Mouse (Mus musculus): Measurements from ENCODE around the gene B4galnt1.
"Not testable (repeated sequence)": the region's sequence is repeated elsewhere in the genome, so short reads cannot be mapped to it uniquely, and the experiment has no call there.

The B4galnt1 gene

DNA sequence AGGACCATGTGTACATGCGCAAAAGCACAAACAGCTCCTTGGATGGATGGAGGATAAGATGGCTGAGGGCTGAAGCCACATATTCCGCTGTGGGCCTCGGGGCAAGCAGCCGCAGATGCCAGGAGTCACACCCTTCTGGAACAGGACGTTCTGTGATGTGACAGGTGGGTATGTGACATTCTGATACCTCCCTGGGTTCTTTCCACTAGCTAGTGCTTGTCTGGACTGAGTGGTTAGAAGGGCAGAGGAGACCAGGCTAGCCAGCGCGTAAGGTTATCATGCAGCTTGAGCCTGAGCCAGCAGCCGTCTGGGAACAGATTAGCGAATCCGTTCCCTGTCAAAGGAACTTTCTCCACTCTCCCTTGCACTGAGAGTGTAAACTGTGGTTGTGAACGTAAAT, 24.1 kb upstream of the B4galnt1 start:
- no peak for DNase-seq (ENCODE audit: extremely low read depth, low read depth, low spot score)

DNA sequence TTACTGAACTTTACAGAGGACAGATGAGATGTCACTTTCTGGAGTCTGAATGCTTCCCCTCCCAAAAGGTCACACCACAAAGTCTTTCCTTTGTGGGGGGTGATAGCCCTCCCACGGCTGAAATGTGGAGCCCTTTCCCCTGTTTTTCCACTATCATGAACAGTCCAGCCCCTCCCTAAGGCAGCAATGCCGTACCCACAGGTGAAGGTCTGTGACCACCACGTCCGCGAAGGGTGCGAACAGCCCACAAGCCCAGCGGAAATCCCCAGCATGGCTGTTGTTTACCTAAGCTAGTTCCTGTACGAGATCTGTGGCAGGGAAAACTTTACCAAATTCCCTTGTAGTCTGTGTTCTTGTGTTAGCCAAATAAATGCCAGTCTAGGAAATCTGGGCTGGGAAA, 23.5 kb upstream of the B4galnt1 start:
- DNase-seq (ENCODE audit: extremely low read depth, low read depth, low spot score) = no peak

DNA sequence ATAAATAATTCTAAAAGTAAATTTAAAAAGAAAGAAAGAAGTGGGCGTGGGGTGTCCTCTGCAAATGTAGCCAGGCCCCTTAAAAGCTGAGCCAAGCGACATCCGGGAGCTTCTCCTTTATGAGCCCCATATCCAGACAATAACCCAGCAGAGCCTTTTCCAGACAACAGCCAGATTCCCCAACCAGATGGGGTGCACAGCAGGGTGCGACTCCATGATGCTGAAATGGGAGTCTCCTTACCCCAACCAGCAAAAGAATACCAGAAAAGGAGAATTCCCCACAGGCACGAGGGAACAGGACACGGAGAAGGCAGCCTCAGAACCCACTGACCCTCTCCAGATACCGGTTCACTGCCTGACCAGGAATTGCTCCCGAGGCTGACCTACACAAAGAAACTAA, 21.8 kb upstream of the B4galnt1 start:
- no peak for DNase-seq (ENCODE audit: extremely low read depth, low read depth, low spot score)

DNA sequence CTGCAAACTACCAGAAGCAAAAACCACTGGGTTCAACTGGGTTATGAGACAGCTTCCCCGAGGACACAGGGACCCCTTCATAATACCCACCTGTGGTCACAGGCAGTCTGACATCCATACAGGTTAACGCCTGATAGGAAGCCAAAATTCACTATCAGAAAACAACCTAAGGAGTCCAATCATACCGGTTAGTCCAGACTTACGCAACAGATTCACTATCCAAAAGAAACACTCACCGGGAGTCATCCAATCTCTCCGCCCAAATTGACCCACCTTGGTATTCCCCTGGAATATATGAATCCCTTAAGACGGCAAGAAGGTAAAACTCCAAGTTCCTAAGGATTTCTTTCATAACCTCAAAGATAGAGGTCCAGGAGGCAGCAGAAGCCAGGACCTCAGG, 20.5 kb upstream of the B4galnt1 start:
- DNase-seq (ENCODE audit: extremely low read depth, low read depth, low spot score) = peak; percentile 88

DNA sequence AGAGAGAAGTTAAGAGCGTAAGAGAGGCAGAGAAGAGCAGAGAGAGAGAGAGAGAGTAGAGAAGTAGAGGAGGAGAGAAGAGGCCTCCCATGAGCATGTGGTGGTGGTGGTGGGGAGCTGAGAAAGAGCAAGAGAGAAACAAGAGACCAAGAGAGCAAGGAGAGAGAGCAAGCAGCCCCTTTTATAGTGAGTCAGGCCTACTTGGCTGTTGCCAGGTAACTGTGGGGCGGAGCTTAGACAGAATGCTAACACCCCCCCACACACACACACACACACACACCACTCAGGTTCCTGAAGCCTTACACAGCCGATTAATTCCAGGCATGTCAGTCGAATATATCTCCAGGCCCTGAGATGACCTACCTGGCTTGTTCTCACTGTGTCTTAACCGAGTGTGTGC, 19.7 kb upstream of the B4galnt1 start:
- DNase-seq (ENCODE audit: extremely low read depth, low read depth, low spot score) = no peak

DNA sequence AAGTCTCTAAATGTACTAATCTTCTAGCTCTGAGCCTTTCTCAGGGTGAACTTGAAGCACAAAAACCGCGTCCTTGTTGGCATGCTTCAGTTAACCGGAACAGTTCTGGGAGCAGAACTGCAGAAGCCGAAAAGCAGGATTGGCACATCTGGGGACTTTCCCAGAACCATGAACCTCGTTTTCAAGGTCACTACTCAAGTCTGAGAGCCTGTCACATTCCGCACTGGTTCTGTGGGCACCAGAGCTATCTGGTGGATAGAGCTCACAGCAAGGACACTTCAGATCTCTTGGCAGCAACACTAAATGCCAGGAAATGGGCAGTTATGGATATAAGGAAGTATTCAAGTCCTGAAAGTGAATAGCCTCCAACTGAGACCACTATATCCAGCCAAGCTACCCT, 17.9 kb upstream of the B4galnt1 start:
- DNase-seq (ENCODE audit: extremely low read depth, low read depth, low spot score) = no peak

DNA sequence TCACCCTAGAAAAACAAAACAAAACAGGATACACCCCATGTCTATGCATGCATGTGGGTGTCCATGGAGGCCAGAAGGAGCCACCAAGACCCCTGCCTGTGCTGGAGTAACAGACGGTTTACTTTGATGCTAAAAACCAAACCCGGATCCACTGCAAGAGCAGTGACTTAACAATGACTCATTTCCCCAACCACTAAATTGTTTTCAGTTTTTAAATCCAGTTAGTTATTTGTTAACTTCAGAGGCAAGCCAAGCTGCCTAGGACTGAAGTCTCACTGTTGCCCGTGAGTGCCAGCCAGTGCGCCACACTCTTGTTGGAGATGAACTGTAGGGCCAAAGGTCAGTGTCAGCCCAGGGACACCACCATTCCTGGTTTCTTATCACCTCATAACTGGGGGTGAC, 14.6 kb upstream of the B4galnt1 start:
- DNase-seq (ENCODE audit: extremely low read depth, low read depth, low spot score) = no peak

DNA sequence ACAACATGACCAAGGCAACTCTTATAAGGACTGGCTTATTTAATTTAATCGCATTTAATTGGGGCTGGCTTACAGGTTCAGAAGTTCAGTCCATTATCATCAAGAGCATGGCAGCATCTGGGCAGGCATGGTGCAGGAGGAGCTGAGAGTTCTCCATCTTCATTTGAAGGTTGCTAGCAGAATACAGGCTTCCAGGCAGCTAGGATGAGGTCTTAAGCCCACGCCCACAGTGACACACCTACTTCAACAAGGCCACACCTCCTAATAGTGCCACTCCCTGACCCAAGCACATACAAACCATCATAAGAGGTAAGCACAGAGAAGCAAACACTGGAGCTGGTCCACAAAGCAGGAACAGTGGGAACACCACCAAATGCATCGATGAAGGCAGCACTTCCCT, 13.8 kb upstream of the B4galnt1 start:
- not testable (repeated sequence) for DNase-seq (ENCODE audit: extremely low read depth, low read depth, low spot score)

DNA sequence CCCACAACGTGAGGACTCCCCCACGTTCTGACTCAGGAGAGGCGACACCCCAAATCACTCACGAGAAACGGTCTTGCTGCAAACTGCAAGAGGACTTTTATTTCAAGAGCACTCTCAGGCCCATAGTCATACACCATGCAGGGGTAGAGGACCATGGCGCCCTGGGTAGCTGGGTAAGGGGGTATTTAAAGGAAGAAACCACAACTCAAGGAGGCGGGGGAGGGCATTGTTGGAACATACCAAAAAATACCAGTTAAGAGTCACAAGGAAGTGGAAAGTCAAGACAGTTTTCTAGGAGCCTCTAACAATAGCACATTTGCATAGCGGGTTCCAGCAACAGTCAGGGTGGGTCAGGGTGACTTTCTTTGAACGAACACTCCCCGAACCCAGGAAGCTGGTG, 12.5 kb upstream of the B4galnt1 start:
- DNase-seq (ENCODE audit: extremely low read depth, low read depth, low spot score) = not testable (repeated sequence)

DNA sequence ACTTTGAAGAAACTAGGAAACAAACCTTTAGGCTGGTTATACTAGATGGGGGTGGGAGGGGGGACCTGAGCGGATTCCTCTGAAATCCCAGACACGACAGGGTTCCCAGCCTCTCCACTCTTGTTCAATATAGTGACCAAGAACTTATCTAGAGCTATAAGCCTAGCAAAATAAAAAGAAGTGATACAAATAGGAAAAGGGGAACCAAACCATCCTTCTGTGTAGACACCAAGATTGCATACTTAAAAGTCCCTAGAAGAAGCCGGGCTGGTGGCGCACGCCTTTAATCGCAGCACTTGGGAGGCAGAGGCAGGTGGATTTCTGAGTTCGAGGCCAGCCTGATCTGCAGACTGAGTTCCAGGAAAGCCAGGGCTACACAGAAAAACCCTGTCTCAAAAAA, 11.7 kb upstream of the B4galnt1 start:
- no peak for DNase-seq (ENCODE audit: extremely low read depth, low read depth, low spot score)

DNA sequence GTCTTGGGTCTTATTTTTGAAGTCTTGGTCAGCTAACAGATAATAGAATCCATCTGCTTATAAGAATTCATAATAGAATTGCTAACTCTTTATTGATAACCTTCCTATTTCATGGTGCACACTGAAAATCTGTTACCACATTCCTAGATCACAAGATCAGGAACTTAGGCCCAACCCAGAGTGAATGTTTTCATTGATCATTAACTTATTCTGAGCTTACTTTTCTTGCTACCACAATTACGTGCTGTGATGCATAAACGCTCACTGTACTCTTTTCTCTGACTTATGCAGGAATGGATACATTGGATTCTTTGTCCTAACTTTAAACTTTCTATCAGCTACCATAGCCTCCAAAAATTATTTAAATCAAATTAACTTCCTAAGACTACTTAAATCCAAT, 10.8 kb upstream of the B4galnt1 start:
- no peak for DNase-seq (ENCODE audit: extremely low read depth, low read depth, low spot score)

DNA sequence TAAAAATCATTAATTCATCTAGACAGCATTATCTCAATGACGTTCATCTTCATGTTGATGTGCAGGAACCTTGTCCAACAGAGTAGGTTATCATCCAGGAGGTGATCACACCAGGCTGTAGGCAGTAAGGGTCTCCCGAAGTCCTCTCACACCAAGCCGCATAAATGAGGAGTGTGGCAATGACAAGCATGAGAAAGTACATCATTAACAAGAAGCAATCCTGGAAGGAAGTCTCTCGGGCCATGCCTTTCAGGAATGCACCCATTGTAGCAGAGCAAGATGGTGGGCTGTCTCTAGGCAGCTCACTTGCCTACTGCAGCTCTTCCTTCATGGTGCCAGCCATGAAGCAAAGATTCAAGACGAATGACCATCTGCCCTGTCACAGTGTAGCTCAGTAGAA, 10.4 kb upstream of the B4galnt1 start:
- DNase-seq (ENCODE audit: extremely low read depth, low read depth, low spot score) = no peak

DNA sequence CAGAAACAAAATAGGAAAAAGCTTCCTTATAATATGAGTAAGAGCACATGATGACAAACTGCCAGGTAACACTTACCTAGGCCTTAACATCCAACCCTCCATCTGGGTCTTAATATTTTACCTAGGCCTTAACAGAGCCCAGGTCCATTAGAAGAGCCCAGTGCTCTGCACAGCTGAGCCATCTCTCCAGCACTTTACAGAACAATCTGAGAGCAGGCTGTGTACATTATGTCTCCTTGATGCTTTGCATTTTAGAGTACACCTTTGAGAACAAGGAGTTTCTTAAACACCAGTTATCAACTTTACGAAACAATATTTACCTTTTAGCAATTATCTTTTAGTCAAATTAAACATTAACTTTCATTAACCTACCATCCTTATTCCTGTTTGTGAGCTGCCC, 8.9 kb upstream of the B4galnt1 start:
- DNase-seq (ENCODE audit: extremely low read depth, low read depth, low spot score) = no peak

DNA sequence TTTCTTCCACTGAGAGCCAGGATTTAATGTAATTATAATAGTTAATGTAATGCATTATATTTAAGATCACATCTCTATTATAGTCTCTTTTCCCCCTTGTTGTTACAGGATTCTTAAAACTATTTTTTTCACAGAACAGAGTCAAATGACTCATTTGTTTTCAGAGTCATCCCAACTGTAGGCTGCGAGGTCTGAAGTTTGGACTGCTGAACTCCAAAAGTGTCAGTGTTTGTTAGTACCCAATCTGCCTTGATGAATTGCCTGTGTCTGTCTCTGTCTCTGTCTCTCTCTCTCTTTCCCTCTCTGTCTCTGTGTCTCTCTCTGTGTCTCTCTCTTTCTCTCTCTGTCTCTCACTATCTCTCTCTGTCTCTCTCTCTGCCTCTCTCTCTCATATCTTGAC, 8.5 kb upstream of the B4galnt1 start:
- DNase-seq (ENCODE audit: extremely low read depth, low read depth, low spot score) = no peak

DNA sequence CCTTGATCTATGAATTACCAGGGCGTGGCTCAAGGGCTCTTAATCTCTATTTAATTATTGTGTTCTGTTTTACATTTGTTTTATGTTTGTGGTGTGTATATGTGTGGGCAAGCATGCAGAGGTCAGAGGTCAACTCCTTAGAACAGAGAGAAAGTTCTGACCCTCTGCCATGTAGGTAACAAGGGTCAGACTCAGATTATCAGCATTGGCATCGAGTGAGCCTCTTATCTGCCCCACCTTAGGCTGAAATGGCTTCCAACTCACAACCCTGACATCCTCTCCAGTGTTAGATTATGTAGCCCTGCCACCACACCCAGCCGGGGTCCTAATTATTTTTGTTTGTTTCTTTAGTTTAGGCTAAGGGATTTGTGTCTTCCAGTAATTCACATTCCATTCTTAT, 6.6 kb upstream of the B4galnt1 start:
- no peak for DNase-seq (ENCODE audit: extremely low read depth, low read depth, low spot score)

DNA sequence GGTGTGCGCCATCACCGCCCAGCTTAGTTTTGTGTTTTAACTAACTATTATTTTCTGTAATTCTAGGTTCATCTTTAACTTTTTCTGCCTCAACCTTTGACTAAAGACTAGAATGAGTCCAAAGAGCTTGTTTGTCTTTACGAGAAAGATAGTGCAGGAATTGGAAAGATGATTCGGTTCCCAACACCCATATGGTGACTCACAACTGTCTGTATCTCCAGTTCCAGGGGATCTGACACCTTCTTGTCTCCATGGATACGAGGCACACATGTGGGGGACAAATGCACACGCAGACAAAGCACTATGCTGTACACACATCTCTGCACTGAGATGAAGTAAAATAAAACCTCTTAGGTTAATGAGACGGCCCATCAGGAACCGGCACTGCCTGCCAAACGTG, 4.9 kb upstream of the B4galnt1 start:
- no peak for DNase-seq (ENCODE audit: extremely low read depth, low read depth, low spot score)

DNA sequence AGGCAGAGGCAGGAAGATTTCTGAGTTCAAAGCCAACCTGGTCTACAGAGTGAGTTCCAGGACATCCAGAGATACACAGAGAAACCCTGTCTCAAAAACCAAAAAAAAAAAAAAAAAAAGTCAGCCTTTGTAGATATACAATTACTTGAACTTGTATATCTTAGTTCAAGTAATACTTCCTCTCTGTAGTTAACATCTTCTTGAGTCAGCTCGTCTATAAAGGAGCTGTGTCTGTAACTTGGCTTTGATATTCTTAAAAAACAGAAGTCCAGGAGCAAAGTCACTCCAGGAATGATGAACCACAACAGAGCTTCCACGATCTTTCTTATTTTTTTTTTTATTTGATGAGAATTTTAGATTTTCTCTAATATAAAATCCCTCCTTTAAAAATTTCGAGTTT, 4.3 kb upstream of the B4galnt1 start:
- DNase-seq (ENCODE audit: extremely low read depth, low read depth, low spot score) = no peak

DNA sequence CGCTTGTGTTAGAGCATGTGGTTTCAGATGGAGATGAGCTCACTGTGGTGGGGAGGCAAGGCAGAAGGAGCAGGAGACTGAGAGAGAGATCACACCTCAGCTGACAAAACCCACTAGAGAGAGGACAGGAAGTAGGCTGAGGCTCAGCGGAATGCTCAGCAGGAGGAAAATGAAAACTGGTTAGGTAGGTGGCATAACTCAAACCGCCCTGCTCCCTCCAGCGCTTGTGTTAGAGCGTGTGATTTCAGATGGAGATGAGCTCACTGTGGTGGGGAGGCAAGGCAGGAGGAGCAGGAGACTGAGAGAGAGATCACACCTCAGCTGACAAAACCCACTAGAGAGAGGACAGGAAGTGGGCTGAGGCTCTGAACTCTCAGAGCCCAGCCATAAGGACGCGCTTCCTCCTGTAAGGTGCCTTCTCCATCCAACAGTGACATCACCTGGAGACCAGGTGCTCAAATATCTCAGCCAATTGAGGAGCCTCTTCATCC, 2.2 kb upstream of the B4galnt1 start:
- DNase-seq (ENCODE audit: extremely low read depth, low read depth, low spot score) = not testable (repeated sequence)

DNA sequence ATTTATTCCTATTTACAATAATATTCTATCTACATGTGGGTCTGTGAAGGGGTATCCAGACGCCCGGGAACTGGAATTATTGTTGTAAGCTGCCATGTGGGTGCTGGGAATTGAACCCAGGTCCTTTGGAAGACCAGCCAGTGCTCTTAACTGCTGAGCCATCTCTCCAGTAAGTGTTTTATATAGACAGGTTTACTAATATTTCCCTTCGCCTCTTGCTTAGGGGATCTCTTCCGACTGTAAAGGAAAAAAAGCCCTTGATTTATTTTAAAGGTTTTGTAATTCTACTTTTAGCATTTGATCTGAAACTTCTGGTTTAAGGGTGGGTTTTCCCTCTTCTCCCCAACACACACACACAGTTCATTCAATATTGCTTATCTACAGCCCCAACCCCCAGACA, 835 bp upstream of the B4galnt1 start:
- no peak for DNase-seq (ENCODE audit: extremely low read depth, low read depth, low spot score)

DNA sequence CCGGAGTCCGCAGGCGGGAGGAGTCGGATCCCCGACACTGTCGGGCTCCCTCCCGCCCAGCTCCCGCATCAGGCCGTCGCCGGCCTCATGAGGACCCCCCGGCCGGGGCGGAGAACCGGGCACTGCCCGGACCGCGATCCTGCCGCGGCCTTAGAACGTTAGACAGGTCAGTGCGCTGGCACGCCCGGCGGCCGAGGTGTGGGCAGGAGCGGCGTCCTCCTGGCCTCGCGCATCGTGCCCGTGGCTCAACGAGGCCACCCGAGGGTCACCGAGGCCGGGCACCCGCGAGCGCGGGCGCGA, 279 bp downstream of the B4galnt1 start:
- no peak for DNase-seq (ENCODE audit: extremely low read depth, low read depth, low spot score)

DNA sequence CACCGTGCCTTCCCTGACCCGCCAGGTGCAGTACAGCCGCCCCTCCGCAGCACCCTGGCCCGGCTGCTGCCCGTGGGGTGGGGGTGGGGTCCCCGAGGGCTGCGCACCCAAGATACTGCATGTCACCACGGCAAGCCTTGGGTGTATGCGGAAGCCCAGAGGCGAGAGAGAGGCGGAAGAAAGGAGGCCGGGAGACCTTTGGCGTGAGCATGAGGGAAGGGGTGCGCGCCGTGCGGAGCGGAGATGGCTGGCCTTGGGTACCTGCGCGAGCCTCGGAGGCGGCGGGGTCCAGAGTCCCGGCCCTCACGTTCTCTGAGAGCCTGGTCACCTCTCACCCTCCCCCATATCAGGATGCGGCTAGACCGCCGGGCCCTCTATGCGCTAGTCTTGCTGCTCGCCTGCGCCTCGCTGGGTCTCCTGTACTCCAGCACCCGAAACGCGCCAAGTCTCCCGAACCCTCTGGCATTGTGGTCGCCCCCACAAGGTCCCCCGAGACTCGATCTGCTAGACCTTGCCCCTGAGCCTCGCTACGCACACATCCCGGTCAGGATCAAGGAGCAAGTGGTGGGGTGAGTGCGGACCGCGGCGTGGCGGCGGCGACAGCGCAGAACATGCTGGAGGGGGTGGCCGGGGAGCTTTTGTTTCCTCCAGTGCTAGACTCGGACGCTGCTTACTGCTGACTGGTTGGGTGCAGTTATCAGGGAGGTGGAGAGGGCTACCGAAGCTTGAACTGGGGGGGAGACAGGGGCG, 804 bp downstream of the B4galnt1 start:
- no peak for DNase-seq (ENCODE audit: extremely low read depth, low read depth, low spot score)

DNA sequence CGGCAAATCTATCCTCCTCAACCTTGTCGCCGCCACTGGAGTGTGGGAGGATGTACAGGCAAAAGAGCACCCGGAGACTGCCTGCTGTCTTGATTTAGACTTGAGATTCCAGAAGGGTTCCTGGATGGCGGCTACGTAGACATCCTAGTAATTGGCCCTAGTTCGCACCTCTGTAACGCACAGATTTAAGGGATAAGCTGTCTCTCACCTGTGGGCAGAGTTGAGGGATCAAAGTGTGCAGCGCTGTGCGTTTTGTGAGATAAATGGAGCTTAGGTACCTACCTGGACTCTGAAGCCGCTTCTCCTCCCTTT, 1.3 kb downstream of the B4galnt1 start:
- DNase-seq (ENCODE audit: extremely low read depth, low read depth, low spot score) = peak; percentile 30

DNA sequence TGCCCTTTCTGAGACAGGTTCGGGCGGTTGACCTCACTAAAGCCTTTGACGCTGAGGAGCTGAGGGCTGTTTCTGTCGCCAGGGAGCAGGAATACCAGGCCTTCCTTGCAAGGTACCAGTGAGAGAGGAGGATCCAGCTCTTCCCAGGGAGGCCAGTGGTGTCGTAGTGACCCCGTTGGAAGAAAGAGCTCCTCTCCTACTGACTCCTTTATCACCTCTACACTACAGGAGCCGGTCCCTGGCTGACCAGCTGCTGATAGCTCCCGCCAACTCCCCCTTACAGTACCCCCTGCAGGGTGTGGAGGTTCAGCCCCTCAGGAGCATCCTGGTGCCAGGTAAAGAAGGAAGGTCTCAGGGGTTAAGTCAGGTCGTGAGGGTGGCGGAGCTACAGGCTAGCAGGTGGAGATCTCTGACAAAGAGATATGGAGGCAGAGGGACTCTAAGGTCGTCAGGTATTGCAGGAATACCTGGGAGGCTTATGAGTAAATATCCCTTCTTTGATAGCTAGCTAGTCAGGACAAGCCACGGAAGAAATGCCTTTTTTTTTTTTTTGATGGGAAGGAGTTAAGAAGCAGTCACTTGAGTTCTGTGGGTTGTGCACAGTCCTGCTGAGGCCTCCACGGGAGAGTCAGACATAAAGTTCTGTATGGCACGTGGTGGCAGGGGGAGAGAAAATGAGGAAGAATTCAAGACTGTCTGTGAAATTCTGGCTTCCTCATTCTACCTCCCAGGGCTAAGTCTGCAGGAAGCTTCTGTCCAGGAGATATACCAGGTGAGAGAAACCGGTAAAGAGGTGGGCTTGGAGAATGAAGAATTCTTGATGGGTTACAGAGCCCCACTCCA, 2.0 kb downstream of the B4galnt1 start:
- peak; percentile 46 for DNase-seq (ENCODE audit: extremely low read depth, low read depth, low spot score)

Measured in fat pad, adult 2 months (tissue).